Mouse (Mus musculus): ENCODE data around the gene Nt5c. TPM values are rescaled to one million over a fixed set of nuclear protein-coding genes. Genes with fewer than 3 reads are reported as not detected.

Gene Nt5c
- total and polyA plus RNA-seq, 3 experiments: 99.3 to 102 TPM; not detected in 1

GRCm38 (mm10) chr11:115488551-115489104, 3.0 kb downstream of the Nt5c start:
- TF ChIP-seq BHLHE40 (IDR thresholded peaks at IDR 0.05; ENCODE audit: borderline replicate concordance, low read depth, low read length) (no peak), ZC3H11A (IDR thresholded peaks at IDR 0.05; ENCODE audit: low read depth, low read length) (no peak), CHD1 (IDR thresholded peaks at IDR 0.05; ENCODE audit: low read depth, low read length) (no peak), GABPA (IDR thresholded peaks at IDR 0.05; ENCODE audit: low read depth, low read length) (no peak), MAFK (IDR thresholded peaks at IDR 0.05; ENCODE audit: borderline replicate concordance, low read depth, low read length) (no peak), ZNF384 (IDR thresholded peaks at IDR 0.05; ENCODE audit: low read depth, low read length) (no peak), RAD21 (IDR thresholded peaks at IDR 0.05; ENCODE audit: low read depth, low read length) (no peak), USF2 (IDR thresholded peaks at IDR 0.05; ENCODE audit: borderline replicate concordance in 1 of 2, insufficient read depth in 1 of 2, low read depth in 1 of 2, low read length in 2 of 2) (no peak), NRF1 (IDR thresholded peaks at IDR 0.05; ENCODE audit: insufficient read depth, low read depth, low read length, poor library complexity, severe bottlenecking) (no peak), UBTF (IDR thresholded peaks at IDR 0.05; ENCODE audit: borderline replicate concordance, insufficient read depth, low read depth, low read length) (no peak), TAL1 (IDR thresholded peaks at IDR 0.05; ENCODE audit: low read length) (no peak), TCF12 (IDR thresholded peaks at IDR 0.05; ENCODE audit: low read depth, low read length) (no peak), MAZ (IDR thresholded peaks at IDR 0.05; ENCODE audit: low read depth, low read length) (no peak), POLR2AphosphoS2 (IDR thresholded peaks at IDR 0.05; ENCODE audit: low read length) (no peak), ZMIZ1 (IDR thresholded peaks at IDR 0.05; ENCODE audit: low read depth, low read length) (no peak), MAX (IDR thresholded peaks at IDR 0.05; ENCODE audit: low read length) (no peak)
- DNase-seq (ENCODE audit: low read depth, low spot score): no peak
- Histone ChIP-seq H3K9ac (ENCODE audit: control insufficient read depth, low read depth, low read length, poor library complexity, severe bottlenecking) (no peak overlapping the region), H3K9me3 (replicated peaks; ENCODE audit: insufficient read depth, low read length) (no peaks in the 10 kb centered on the region), H3K4me1 (ENCODE audit: control insufficient read depth in 1 of 2, insufficient read depth in 2 of 2, low read length in 2 of 2) (peaks cover 2 to 12% of the 10 kb centered on the region in 2 experiments; a peak in 3 of 4 replicates), H3K79me2 (ENCODE audit: control insufficient read depth, insufficient read depth, low read length, poor library complexity) (peaks cover 13% of the 10 kb centered on the region), H3K36me3 (ENCODE audit: control insufficient read depth in 1 of 2, insufficient read depth in 2 of 2, low read length in 2 of 2) (0 out of 4 replicates have a peak, but pooled peaks cover 0 to 3% of the 10 kb centered on the region in 2 experiments), H3K27me3 (ENCODE audit: control insufficient read depth in 1 of 2, insufficient read depth in 2 of 2, low read length in 2 of 2) (no peaks in the 10 kb centered on the region), H3K4me3 (ENCODE audit: control insufficient read depth in 1 of 2, insufficient read depth in 1 of 2, low read depth in 2 of 2, low read length in 2 of 2) (no peak overlapping the region), H3K27ac (ENCODE audit: control insufficient read depth, low read depth, low read length) (no peak overlapping the region)

GRCm38 (mm10) chr11:115485155-115485554, 6.5 kb downstream of the Nt5c start:
- Histone ChIP-seq H3K9ac (ENCODE audit: control insufficient read depth, low read depth, low read length, poor library complexity, severe bottlenecking) (no peak overlapping the region), H3K9me3 (replicated peaks; ENCODE audit: insufficient read depth, low read length) (no peaks in the 10 kb centered on the region), H3K36me3 (ENCODE audit: control insufficient read depth in 1 of 2, insufficient read depth in 2 of 2, low read length in 2 of 2) (peaks cover 2 to 5% of the 10 kb centered on the region in 2 experiments; a peak in 3 of 4 replicates), H3K4me1 (ENCODE audit: control insufficient read depth in 1 of 2, insufficient read depth in 2 of 2, low read length in 2 of 2) (no peaks in the 10 kb centered on the region; a peak in 1 of 4 replicates), H3K27ac (ENCODE audit: control insufficient read depth, low read depth, low read length) (no peak overlapping the region), H3K4me3 (ENCODE audit: control insufficient read depth in 1 of 2, insufficient read depth in 1 of 2, low read depth in 2 of 2, low read length in 2 of 2) (no peak overlapping the region), H3K79me2 (ENCODE audit: control insufficient read depth, insufficient read depth, low read length, poor library complexity) (no peaks in the 10 kb centered on the region), H3K27me3 (ENCODE audit: control insufficient read depth in 1 of 2, insufficient read depth in 2 of 2, low read length in 2 of 2) (no peaks in the 10 kb centered on the region)
- DNase-seq (ENCODE audit: low read depth, low spot score): no peak
- TF ChIP-seq HCFC1 (IDR thresholded peaks at IDR 0.05; ENCODE audit: low read depth, low read length) (no peak), USF1 (IDR thresholded peaks at IDR 0.05; ENCODE audit: low read depth, low read length) (no peak), POLR2A (IDR thresholded peaks at IDR 0.05; ENCODE audit: control insufficient read depth in 1 of 2, insufficient read depth in 1 of 2, low read depth in 1 of 2, low read length in 2 of 2, poor library complexity in 1 of 2) (no peak), ETS1 (IDR thresholded peaks at IDR 0.05; ENCODE audit: low read depth, low read length) (no peak), UBTF (IDR thresholded peaks at IDR 0.05; ENCODE audit: borderline replicate concordance, insufficient read depth, low read depth, low read length) (no peak), ELF1 (IDR thresholded peaks at IDR 0.05; ENCODE audit: low read depth, low read length) (no peak), KAT2A (conservative IDR thresholded peaks at IDR 0.05; ENCODE audit: low read depth, low read length) (no peak), CHD1 (IDR thresholded peaks at IDR 0.05; ENCODE audit: low read depth, low read length) (no peak), POLR2AphosphoS2 (IDR thresholded peaks at IDR 0.05; ENCODE audit: low read length) (no peak), ZKSCAN1 (IDR thresholded peaks at IDR 0.05; ENCODE audit: low read depth, low read length) (no peak), GATA1 (IDR thresholded peaks at IDR 0.05; ENCODE audit: low read depth, low read length) (no peak), ZNF384 (IDR thresholded peaks at IDR 0.05; ENCODE audit: low read depth, low read length) (no peak), MYB (IDR thresholded peaks at IDR 0.05; ENCODE audit: low read depth, low read length) (no peak), MYC (IDR thresholded peaks at IDR 0.05; ENCODE audit: low read depth, low read length) (no peak), POLR2AphosphoS5 (IDR thresholded peaks at IDR 0.05; ENCODE audit: borderline replicate concordance, low read depth, low read length) (no peak), TBP (IDR thresholded peaks at IDR 0.05; ENCODE audit: low read depth, low read length) (no peak), NELFE (IDR thresholded peaks at IDR 0.05; ENCODE audit: low read depth, low read length) (no peak), E2F4 (IDR thresholded peaks at IDR 0.05; ENCODE audit: borderline replicate concordance, low read depth, low read length) (no peak), MAX (IDR thresholded peaks at IDR 0.05; ENCODE audit: low read length) (no peak)

Measured in MEL (cell line).